Mouse (Mus musculus): ENCODE measurements around the gene Cacna1a.

- TF ChIP-seq CTCF (IDR thresholded peaks at IDR 0.05; ENCODE audit: borderline replicate concordance, control insufficient read depth, extremely low read depth, insufficient read depth, low read length, poor library complexity) (no peak), POLR2A (IDR thresholded peaks at IDR 0.05; ENCODE audit: control insufficient read depth, extremely low read depth, insufficient read depth, low read length, poor library complexity) (no peak)
Observed at GRCm38 (mm10) chr8:84439813-84440212, 51.6 kb downstream of the Cacna1a start.
